Mouse (Mus musculus): ENCODE results near the gene Stambpl1. TPM values are rescaled to one million over a fixed set of nuclear protein-coding genes. Genes with fewer than 3 reads are reported as not detected.
A peak's percentile ranks its signal among the peaks of the same experiment; 100 is the strongest.

Gene Stambpl1
- polyA plus RNA-seq (2016; fragmentation: Nextera tagmentation; extraction: Ambion mirVana), result 5.2 and 6.9 TPM in 2 replicates

GRCm38 (mm10) chr19:34192008-34192963, at the start of gene Stambpl1:
Stambpl1 (plus strand) TSS chr19:34192229.
- peak within 1 kb of the TSS; percentile 73 for H3K4me3 ChIP-seq
- H3K27me3 ChIP-seq (replicated peaks), result no peaks in the 10 kb centered on the region
- no peaks in the 10 kb centered on the region for H3K4me1 ChIP-seq (replicated peaks)
- ATAC-seq (ENCODE audit: insufficient number of reproducible peaks, low FRiP score), result peak; percentile 74
- no peak within 1 kb of the TSS for H3K27ac ChIP-seq (ENCODE audit: poor library complexity, severe bottlenecking)
- no peaks in the 10 kb centered on the region for H3K9me3 ChIP-seq (replicated peaks)
- H3K9ac ChIP-seq, result peak within 1 kb of the TSS; percentile 67
- H3K36me3 ChIP-seq, result no peaks in the 10 kb centered on the region
- WGBS, result under 1% methylated on average over 62 of the region's 62 CpGs
- H3K4me2 ChIP-seq, result peak within 1 kb of the TSS; percentile 91

- H3K9ac ChIP-seq, result no peak overlapping the region
- H3K4me3 ChIP-seq, result no peak overlapping the region
- H3K9me3 ChIP-seq (replicated peaks), result no peaks in the 10 kb centered on the region
- no peaks in the 10 kb centered on the region for H3K4me1 ChIP-seq (replicated peaks)
- no peaks in the 10 kb centered on the region for H3K36me3 ChIP-seq
- H3K27me3 ChIP-seq (replicated peaks), result no peaks in the 10 kb centered on the region
- WGBS, result 70% methylated on average over 4 of the region's 4 CpGs
- H3K27ac ChIP-seq (ENCODE audit: poor library complexity, severe bottlenecking), result no peak overlapping the region
- no peak overlapping the region for H3K4me2 ChIP-seq
- no peak for ATAC-seq (ENCODE audit: insufficient number of reproducible peaks, low FRiP score)
Measured at GRCm38 (mm10) chr19:34148421-34148820, 43.6 kb upstream of the Stambpl1 start.

GRCm38 (mm10) chr19:34151909-34152308, 40.1 kb upstream of the Stambpl1 start:
- H3K9me3 ChIP-seq (replicated peaks), result no peaks in the 10 kb centered on the region
- no peak overlapping the region for H3K27ac ChIP-seq (ENCODE audit: poor library complexity, severe bottlenecking)
- ATAC-seq (ENCODE audit: insufficient number of reproducible peaks, low FRiP score), result no peak
- no peak overlapping the region for H3K4me3 ChIP-seq
- no peaks in the 10 kb centered on the region for H3K27me3 ChIP-seq (replicated peaks)
- H3K4me1 ChIP-seq (replicated peaks), result no peaks in the 10 kb centered on the region
- no peaks in the 10 kb centered on the region for H3K36me3 ChIP-seq
- H3K9ac ChIP-seq, result no peak overlapping the region
- no peak overlapping the region for H3K4me2 ChIP-seq
- WGBS, result 69% methylated on average over 1 of the region's 1 CpGs

DNA sequence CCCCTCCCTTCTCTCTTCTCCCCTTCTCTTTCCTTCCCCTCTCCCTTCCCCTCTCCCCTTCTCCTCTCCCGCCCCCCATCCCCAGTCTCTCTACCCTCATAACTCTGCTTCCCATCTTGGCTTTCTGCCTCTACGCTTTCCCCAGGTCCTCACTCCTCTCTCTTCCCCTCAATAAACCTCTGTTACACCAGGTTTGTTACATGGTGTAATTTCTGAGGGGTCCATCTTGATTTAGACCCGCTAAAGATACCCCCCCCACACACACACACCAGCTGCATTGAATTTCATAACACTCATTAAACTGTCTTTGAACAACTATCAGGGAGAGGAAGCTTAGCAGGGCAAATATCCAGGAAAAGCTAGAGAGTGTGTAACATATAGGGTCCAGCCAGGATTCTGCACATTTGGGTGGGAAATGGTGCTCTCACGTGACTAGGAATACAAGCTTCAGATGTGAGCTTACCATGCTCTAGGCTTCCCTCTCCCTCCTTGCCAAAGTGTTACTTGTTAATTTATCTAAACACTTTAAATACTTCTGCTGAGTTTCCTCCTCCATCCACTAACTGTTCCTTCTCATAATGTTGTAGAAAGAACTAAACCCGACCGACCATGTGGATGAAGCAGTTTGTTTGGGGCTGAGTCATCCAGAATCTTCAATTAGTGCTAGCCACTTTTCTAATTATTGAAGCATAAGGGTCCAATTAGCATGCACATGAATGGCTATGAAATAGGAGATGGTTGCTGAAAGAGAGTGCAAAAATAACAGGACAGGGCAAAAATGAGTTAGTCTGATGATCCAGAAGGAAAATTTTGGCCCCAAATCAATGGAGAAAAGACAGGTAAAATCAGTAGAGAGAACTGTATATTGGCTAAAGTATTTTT, 38.5 kb upstream of the Stambpl1 start:
- Histone ChIP-seq H3K9me3 (replicated peaks) (no peaks in the 10 kb centered on the region), H3K9ac (no peak overlapping the region), H3K27me3 (replicated peaks) (no peaks in the 10 kb centered on the region), H3K4me1 (replicated peaks) (no peaks in the 10 kb centered on the region), H3K36me3 (no peaks in the 10 kb centered on the region), H3K4me3 (no peak overlapping the region), H3K27ac (ENCODE audit: poor library complexity, severe bottlenecking) (no peak overlapping the region), H3K4me2 (no peak overlapping the region)
- 71% methylated on average over 6 of the region's 6 CpGs for WGBS
- ATAC-seq (ENCODE audit: insufficient number of reproducible peaks, low FRiP score), result no peak

GRCm38 (mm10) chr19:34162693-34163092, 29.3 kb upstream of the Stambpl1 start:
- H3K9ac ChIP-seq, result no peak overlapping the region
- H3K4me3 ChIP-seq, result no peak overlapping the region
- WGBS, result 79% methylated on average over 5 of the region's 5 CpGs
- H3K36me3 ChIP-seq, result no peaks in the 10 kb centered on the region
- H3K4me1 ChIP-seq (replicated peaks), result no peaks in the 10 kb centered on the region
- H3K27me3 ChIP-seq (replicated peaks), result no peaks in the 10 kb centered on the region
- H3K27ac ChIP-seq (ENCODE audit: poor library complexity, severe bottlenecking), result no peak overlapping the region
- no peaks in the 10 kb centered on the region for H3K9me3 ChIP-seq (replicated peaks)
- ATAC-seq (ENCODE audit: insufficient number of reproducible peaks, low FRiP score), result no peak
- no peak overlapping the region for H3K4me2 ChIP-seq

- 73% methylated on average over 5 of the region's 5 CpGs for WGBS
- H3K9me3 ChIP-seq (replicated peaks), result no peaks in the 10 kb centered on the region
Measured at GRCm38 (mm10) chr19:34165891-34166290, 26.1 kb upstream of the Stambpl1 start, which contains the start of gene Ankrd22. Ankrd22 (minus strand) TSS chr19:34166053.

DNA sequence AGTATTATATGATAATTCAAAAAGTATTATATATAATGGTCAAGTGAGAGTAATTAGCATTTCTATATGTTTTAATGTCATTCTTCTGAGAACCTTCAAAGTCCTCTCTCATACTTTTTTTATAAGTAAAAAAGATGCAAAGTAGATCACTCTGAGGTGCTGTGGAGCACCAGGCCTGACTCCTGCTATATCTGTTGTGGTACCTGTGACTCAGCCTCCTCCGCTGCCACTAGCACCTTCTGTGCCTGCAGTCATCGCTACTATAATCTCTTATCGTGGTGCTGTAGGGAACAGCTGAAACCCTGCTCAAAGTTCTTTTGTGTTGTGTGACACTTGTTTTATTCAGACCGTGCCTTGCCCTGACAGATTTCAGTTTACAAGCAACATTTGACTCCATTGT, 25.6 kb upstream of the Stambpl1 start:
- Histone ChIP-seq H3K4me2 (no peak overlapping the region), H3K36me3 (no peaks in the 10 kb centered on the region), H3K4me3 (no peak overlapping the region), H3K27me3 (replicated peaks) (no peaks in the 10 kb centered on the region), H3K27ac (ENCODE audit: poor library complexity, severe bottlenecking) (no peak overlapping the region), H3K9ac (no peak overlapping the region), H3K4me1 (replicated peaks) (no peaks in the 10 kb centered on the region), H3K9me3 (replicated peaks) (no peaks in the 10 kb centered on the region)
- no peak for ATAC-seq (ENCODE audit: insufficient number of reproducible peaks, low FRiP score)
- 71% methylated on average over 4 of the region's 4 CpGs for WGBS

More at GRCm38 (mm10) chr19:34165891-34166290, 26.1 kb upstream of the Stambpl1 start, which contains the start of gene Ankrd22:
- Histone ChIP-seq H3K27ac (ENCODE audit: poor library complexity, severe bottlenecking) (no peak within 1 kb of the TSS), H3K36me3 (no peaks in the 10 kb centered on the region), H3K9ac (no peak within 1 kb of the TSS), H3K27me3 (replicated peaks) (no peaks in the 10 kb centered on the region), H3K4me1 (replicated peaks) (no peaks in the 10 kb centered on the region), H3K4me2 (no peak within 1 kb of the TSS), H3K4me3 (no peak within 1 kb of the TSS)
- no peak for ATAC-seq (ENCODE audit: insufficient number of reproducible peaks, low FRiP score)

DNA sequence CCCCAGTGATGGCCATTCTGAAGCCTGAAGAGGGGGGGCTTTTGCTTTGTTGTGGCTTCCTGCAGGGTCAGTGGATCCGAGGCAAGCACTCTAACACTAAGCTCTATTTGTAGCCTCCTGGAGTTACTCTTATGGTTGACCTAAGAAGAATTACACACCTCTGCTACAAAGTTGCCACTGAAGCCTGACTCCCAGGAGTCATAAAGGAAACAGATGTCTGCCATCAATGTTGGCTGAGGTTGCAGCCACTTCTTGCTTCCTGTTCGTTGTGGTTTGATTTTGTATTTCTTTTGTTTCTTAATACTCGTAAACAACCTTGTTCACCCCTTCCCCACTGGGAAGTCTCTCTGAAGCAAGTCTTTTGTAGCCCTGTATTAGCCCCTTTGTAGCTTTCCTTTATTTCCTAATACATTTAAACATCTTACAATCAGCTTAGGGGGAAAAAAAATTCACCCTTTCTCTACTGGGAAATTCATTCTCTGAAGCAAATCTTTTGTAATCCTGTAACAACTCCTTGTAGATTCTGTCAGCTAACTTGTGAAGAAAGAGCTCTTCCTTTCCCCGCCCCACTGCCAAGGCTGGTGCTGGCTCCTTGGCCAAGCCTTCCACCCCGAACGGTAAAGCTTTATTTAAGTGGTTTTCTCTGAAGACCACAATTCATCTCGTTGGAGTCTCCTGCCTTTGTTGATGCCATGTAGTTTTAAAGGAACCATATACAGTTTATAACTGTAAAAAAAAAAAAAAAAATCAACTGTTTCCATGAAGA, 23.9 kb upstream of the Stambpl1 start:
- ATAC-seq (ENCODE audit: insufficient number of reproducible peaks, low FRiP score), result no peak
- Histone ChIP-seq H3K4me1 (replicated peaks) (no peaks in the 10 kb centered on the region), H3K27ac (ENCODE audit: poor library complexity, severe bottlenecking) (no peak overlapping the region), H3K27me3 (replicated peaks) (no peaks in the 10 kb centered on the region), H3K4me2 (no peak overlapping the region), H3K36me3 (no peaks in the 10 kb centered on the region), H3K9ac (no peak overlapping the region), H3K9me3 (replicated peaks) (no peaks in the 10 kb centered on the region), H3K4me3 (no peak overlapping the region)
- WGBS, result 67% methylated on average over 7 of the region's 7 CpGs

- Histone ChIP-seq H3K27ac (ENCODE audit: poor library complexity, severe bottlenecking) (no peak overlapping the region), H3K36me3 (no peaks in the 10 kb centered on the region), H3K4me1 (replicated peaks) (0 out of 2 replicates have a peak, but pooled peaks cover under 1% of the 10 kb centered on the region), H3K9ac (no peak overlapping the region), H3K27me3 (replicated peaks) (no peaks in the 10 kb centered on the region), H3K9me3 (replicated peaks) (no peaks in the 10 kb centered on the region), H3K4me2 (no peak overlapping the region), H3K4me3 (no peak overlapping the region)
- ATAC-seq (ENCODE audit: insufficient number of reproducible peaks, low FRiP score), result no peak
Measured at GRCm38 (mm10) chr19:34169121-34169520, 22.9 kb upstream of the Stambpl1 start.

DNA sequence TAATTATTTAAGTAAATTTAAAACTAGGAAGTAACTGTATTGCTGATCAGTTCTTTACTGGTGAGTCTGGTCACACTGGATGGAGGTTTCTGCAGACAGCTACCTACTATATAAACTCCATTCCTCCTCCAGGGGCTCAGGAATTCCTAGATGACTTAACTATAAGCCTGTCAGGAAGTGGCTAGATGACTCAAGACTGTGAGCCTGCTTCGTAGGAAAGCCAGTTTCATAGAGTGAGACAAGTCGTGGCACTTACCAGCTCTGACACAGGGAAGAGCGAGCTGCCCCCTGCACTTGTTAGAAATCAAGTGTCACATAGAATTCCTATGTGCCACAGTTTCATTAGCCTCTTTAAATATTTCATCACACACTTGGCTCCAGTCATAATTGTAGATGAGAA, 20.9 kb upstream of the Stambpl1 start:
- Histone ChIP-seq H3K4me3 (no peak overlapping the region), H3K4me1 (replicated peaks) (0 out of 2 replicates have a peak, but pooled peaks cover 3% of the 10 kb centered on the region), H3K4me2 (no peak overlapping the region), H3K27ac (ENCODE audit: poor library complexity, severe bottlenecking) (no peak overlapping the region), H3K27me3 (replicated peaks) (no peaks in the 10 kb centered on the region), H3K9ac (no peak overlapping the region), H3K9me3 (replicated peaks) (no peaks in the 10 kb centered on the region), H3K36me3 (no peaks in the 10 kb centered on the region)
- no peak for ATAC-seq (ENCODE audit: insufficient number of reproducible peaks, low FRiP score)
- WGBS, result 38% methylated on average over 3 of the region's 3 CpGs
